Mouse (Mus musculus): ENCODE measurements around the gene C130074G19Rik. TPM values are rescaled to one million over a fixed set of nuclear protein-coding genes. Genes with fewer than 3 reads are reported as not detected.

The C130074G19Rik gene
- 1.6 and 2.5 TPM in 2 replicates for polyA plus RNA-seq (2015; fragmentation: Nextera tagmentation; extraction: Ambion mirVana)

DNA sequence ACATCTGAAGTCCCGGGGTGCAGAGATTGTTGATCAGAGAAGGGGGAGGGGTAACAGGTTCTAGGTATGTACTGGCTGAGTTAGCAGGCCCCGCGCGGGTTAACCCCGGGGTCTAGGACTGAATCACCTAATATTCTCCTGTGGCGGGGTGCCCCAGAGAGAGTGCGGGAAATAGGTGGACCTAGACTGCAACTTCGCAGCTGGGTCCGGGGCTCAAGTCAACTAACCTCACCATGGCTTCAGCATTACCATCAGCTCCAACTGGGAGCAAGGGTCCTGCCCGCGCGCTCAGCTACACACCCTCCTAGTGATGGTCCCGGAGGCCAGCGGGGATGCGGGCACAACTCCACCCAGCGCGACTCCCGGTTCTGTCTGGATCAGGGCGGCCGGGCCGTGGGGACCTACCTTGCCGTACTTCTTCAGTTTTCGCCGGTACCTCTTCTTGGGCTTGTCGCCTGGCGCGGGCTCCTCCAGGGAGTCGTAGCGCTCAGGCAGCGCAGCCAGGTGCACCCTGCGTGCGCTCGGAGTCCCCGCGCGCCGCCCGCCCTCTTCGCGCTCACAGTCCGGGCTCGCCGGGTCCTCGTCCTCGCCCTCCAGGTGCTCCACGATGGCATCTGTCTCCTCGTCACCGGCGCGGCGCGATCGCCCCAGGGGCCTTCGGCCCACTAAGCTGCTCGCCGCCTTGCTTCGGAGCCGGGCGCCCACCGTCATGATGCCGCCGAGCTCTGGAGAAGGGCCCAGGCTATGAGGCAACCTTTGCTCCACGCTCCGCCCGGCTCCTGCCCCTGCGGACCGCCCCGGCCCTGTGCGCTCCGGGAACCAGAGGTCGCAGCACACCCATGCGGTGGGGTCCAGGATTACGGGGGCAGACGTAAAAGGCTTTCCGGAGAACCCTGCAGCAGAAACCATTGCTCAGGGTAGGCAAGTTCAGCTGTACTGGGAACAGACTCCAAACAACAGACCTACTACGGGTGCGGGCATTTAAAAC lies at the start of gene C130074G19Rik:
TSS of gene C130074G19Rik (minus strand) at position 938 of the 988 bp plus-strand sequence.
- whole genome bisulfite sequencing = 3% methylated on average over 77 of the region's 77 CpGs
- peak; percentile 65; the same call in 1 of the 2 replicates for ATAC-seq (ENCODE audit: insufficient number of reproducible peaks, low FRiP score, low TSS enrichment, low read depth)
- Histone ChIP-seq H3K4me2 (replicated peaks) (peak within 1 kb of the TSS; percentile 87), H3K9me3 (replicated peaks) (no peaks in the 10 kb centered on the region), H3K4me1 (peaks cover 9% of the 10 kb centered on the region; the same call in 1 of the 2 replicates), H3K27me3 (peaks cover 31% of the 10 kb centered on the region), H3K27ac (replicated peaks) (no peak within 1 kb of the TSS), H3K4me3 (replicated peaks) (peak within 1 kb of the TSS; percentile 47), H3K9ac (no peak within 1 kb of the TSS), H3K36me3 (no peaks in the 10 kb centered on the region)

GRCm38 (mm10) chr1:184931097-184931496 lies 48.1 kb upstream of the C130074G19Rik start:
- ATAC-seq (ENCODE audit: insufficient number of reproducible peaks, low FRiP score, low TSS enrichment, low read depth) = no peak
- 84% methylated on average over 6 of the region's 6 CpGs for WGBS

DNA sequence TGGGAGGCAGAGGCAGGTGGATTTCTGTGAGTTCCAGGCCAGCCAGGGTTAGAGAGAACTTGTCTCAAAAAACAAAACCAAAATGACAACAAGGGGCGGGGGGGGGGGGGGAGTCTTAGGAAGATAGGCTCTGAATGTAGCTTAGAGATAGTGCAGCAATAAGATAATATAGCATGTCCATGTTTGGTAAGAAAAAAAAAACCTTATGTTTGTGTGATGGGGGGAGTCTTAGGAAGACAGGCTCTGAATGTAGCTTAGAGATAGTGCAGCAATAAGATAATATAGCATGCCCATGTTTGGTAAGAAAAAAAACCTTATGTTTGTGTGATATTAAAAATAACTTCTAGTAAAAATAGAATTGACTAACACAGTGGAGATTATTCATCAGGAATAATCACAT lies 45.4 kb upstream of the C130074G19Rik start:
- 88% methylated on average over 1 of the region's 1 CpGs for WGBS
- Histone ChIP-seq H3K9me3 (replicated peaks) (no peaks in the 10 kb centered on the region), H3K27ac (replicated peaks) (no peak overlapping the region), H3K36me3 (peaks cover 15% of the 10 kb centered on the region; the same call in 1 of the 2 replicates), H3K27me3 (no peaks in the 10 kb centered on the region), H3K4me2 (replicated peaks) (no peak overlapping the region), H3K9ac (no peak overlapping the region), H3K4me3 (replicated peaks) (no peak overlapping the region), H3K4me1 (no peaks in the 10 kb centered on the region)
- no peak for ATAC-seq (ENCODE audit: insufficient number of reproducible peaks, low FRiP score, low TSS enrichment, low read depth)

More at GRCm38 (mm10) chr1:184931097-184931496, 48.1 kb upstream of the C130074G19Rik start:
- no peak overlapping the region for H3K27ac ChIP-seq (replicated peaks)
- H3K36me3 ChIP-seq = peaks cover 14% of the 10 kb centered on the region; the same call in 1 of the 2 replicates
- no peaks in the 10 kb centered on the region for H3K9me3 ChIP-seq (replicated peaks)
- no peak overlapping the region for H3K4me2 ChIP-seq (replicated peaks)
- no peaks in the 10 kb centered on the region for H3K27me3 ChIP-seq
- H3K9ac ChIP-seq = no peak overlapping the region
- H3K4me1 ChIP-seq = no peaks in the 10 kb centered on the region
- H3K4me3 ChIP-seq (replicated peaks) = no peak overlapping the region

- no peaks in the 10 kb centered on the region for H3K4me1 ChIP-seq
- H3K27me3 ChIP-seq = no peaks in the 10 kb centered on the region
- peaks cover 20% of the 10 kb centered on the region; the same call in 1 of the 2 replicates for H3K36me3 ChIP-seq
- H3K27ac ChIP-seq (replicated peaks) = no peak overlapping the region
- 95% methylated on average over 1 of the region's 1 CpGs for WGBS
- H3K9me3 ChIP-seq (replicated peaks) = no peaks in the 10 kb centered on the region
- no peak overlapping the region for H3K9ac ChIP-seq
- no peak overlapping the region for H3K4me2 ChIP-seq (replicated peaks)
- no peak overlapping the region for H3K4me3 ChIP-seq (replicated peaks)
- no peak for ATAC-seq (ENCODE audit: insufficient number of reproducible peaks, low FRiP score, low TSS enrichment, low read depth)
Observed at GRCm38 (mm10) chr1:184927911-184928310, 44.9 kb upstream of the C130074G19Rik start.

DNA sequence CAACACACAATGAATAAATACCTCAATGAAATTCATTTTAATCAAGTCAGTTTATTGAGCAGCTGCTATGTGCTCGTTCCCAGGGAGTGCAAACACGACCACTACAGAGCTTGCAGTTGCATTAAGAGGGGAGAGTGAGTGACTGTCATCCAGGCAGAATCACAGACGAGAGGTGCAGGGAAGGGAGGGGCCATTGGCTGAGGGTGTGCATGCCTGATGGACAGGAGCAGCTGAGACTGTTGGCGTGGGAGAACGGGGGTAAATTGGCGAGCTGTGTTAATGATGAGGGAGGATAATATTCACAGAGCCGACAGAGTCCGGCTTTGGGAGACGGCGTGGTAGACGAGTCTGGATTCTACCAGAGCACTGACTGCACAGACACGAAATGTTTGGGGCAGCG lies 39.8 kb upstream of the C130074G19Rik start:
- WGBS = 88% methylated on average over 13 of the region's 13 CpGs
- Histone ChIP-seq H3K27ac (replicated peaks) (no peak overlapping the region), H3K4me2 (replicated peaks) (no peak overlapping the region), H3K27me3 (no peaks in the 10 kb centered on the region), H3K36me3 (peaks cover 42% of the 10 kb centered on the region), H3K4me1 (no peaks in the 10 kb centered on the region), H3K9ac (no peak overlapping the region), H3K9me3 (replicated peaks) (no peaks in the 10 kb centered on the region), H3K4me3 (replicated peaks) (no peak overlapping the region)
- no peak for ATAC-seq (ENCODE audit: insufficient number of reproducible peaks, low FRiP score, low TSS enrichment, low read depth)

DNA sequence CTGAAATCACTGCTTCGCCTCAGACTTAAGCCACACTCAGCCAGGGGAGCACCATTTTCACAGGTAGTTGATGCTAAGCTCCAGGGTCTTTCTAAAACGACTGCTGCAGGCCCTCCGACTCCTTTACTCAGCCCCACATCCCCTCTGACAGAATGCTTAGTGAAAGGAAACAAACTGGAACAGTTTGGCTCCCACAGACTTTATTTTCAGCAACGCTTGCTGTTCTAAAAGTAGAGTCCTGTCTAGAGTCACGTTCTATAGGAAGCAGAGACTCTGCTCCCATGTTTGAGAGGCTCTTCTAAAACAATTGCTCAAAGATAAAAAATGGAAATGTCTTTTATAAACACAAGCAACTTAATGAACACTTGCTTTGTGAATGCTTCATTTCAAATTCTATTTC lies 37.0 kb upstream of the C130074G19Rik start:
- Histone ChIP-seq H3K4me3 (replicated peaks) (no peak overlapping the region), H3K4me2 (replicated peaks) (no peak overlapping the region), H3K36me3 (peaks cover 47% of the 10 kb centered on the region), H3K27ac (replicated peaks) (no peak overlapping the region), H3K9ac (no peak overlapping the region), H3K4me1 (no peaks in the 10 kb centered on the region), H3K27me3 (no peaks in the 10 kb centered on the region), H3K9me3 (replicated peaks) (no peaks in the 10 kb centered on the region)
- no peak for ATAC-seq (ENCODE audit: insufficient number of reproducible peaks, low FRiP score, low TSS enrichment, low read depth)
- 80% methylated on average over 5 of the region's 5 CpGs for WGBS

GRCm38 (mm10) chr1:184918227-184918888 lies 35.3 kb upstream of the C130074G19Rik start:
- WGBS = 81% methylated on average over 5 of the region's 5 CpGs
- Histone ChIP-seq H3K9ac (no peak overlapping the region), H3K36me3 (peaks cover 50% of the 10 kb centered on the region)

GRCm38 (mm10) chr1:184912336-184912735 lies 29.3 kb upstream of the C130074G19Rik start:
- H3K9ac ChIP-seq = no peak overlapping the region
- H3K9me3 ChIP-seq (replicated peaks) = no peaks in the 10 kb centered on the region
- ATAC-seq (ENCODE audit: insufficient number of reproducible peaks, low FRiP score, low TSS enrichment, low read depth) = no peak
- no peak overlapping the region for H3K4me3 ChIP-seq (replicated peaks)
- peaks cover 59% of the 10 kb centered on the region for H3K36me3 ChIP-seq
- no peaks in the 10 kb centered on the region for H3K27me3 ChIP-seq
- H3K4me2 ChIP-seq (replicated peaks) = no peak overlapping the region
- H3K4me1 ChIP-seq = no peaks in the 10 kb centered on the region
- H3K27ac ChIP-seq (replicated peaks) = no peak overlapping the region
- WGBS = 91% methylated on average over 18 of the region's 18 CpGs

More at GRCm38 (mm10) chr1:184918227-184918888, 35.3 kb upstream of the C130074G19Rik start:
- no peak overlapping the region for H3K4me3 ChIP-seq (replicated peaks)
- no peaks in the 10 kb centered on the region for H3K27me3 ChIP-seq
- no peak overlapping the region for H3K4me2 ChIP-seq (replicated peaks)
- H3K4me1 ChIP-seq = no peaks in the 10 kb centered on the region
- no peak overlapping the region for H3K27ac ChIP-seq (replicated peaks)
- H3K9me3 ChIP-seq (replicated peaks) = no peaks in the 10 kb centered on the region
- no peak for ATAC-seq (ENCODE audit: insufficient number of reproducible peaks, low FRiP score, low TSS enrichment, low read depth)

- WGBS = 72% methylated on average over 6 of the region's 6 CpGs
- ATAC-seq (ENCODE audit: insufficient number of reproducible peaks, low FRiP score, low TSS enrichment, low read depth) = no peak
- Histone ChIP-seq H3K27me3 (no peaks in the 10 kb centered on the region), H3K9me3 (replicated peaks) (no peaks in the 10 kb centered on the region), H3K27ac (replicated peaks) (no peak overlapping the region), H3K36me3 (peaks cover 60% of the 10 kb centered on the region), H3K4me2 (replicated peaks) (no peak overlapping the region), H3K9ac (no peak overlapping the region), H3K4me1 (no peaks in the 10 kb centered on the region), H3K4me3 (replicated peaks) (no peak overlapping the region)
Observed at GRCm38 (mm10) chr1:184911861-184912260, 28.8 kb upstream of the C130074G19Rik start.

- ATAC-seq (ENCODE audit: insufficient number of reproducible peaks, low FRiP score, low TSS enrichment, low read depth) = no peak
- WGBS = 71% methylated on average over 9 of the region's 9 CpGs
- Histone ChIP-seq H3K9me3 (replicated peaks) (no peaks in the 10 kb centered on the region), H3K4me2 (replicated peaks) (no peak overlapping the region), H3K36me3 (peaks cover 69% of the 10 kb centered on the region), H3K4me1 (no peaks in the 10 kb centered on the region), H3K9ac (no peak overlapping the region), H3K27ac (replicated peaks) (no peak overlapping the region), H3K4me3 (replicated peaks) (no peak overlapping the region), H3K27me3 (no peaks in the 10 kb centered on the region)
Observed at GRCm38 (mm10) chr1:184908558-184908957, 25.5 kb upstream of the C130074G19Rik start.
